Mouse (Mus musculus): ENCODE measurements around the gene Bst2. TPM values are rescaled to one million over a fixed set of nuclear protein-coding genes. Genes with fewer than 3 reads are reported as not detected.

Bst2 gene
- polyA plus RNA-seq, 1 experiment from 2014 or later, result 42.0 TPM

DNA sequence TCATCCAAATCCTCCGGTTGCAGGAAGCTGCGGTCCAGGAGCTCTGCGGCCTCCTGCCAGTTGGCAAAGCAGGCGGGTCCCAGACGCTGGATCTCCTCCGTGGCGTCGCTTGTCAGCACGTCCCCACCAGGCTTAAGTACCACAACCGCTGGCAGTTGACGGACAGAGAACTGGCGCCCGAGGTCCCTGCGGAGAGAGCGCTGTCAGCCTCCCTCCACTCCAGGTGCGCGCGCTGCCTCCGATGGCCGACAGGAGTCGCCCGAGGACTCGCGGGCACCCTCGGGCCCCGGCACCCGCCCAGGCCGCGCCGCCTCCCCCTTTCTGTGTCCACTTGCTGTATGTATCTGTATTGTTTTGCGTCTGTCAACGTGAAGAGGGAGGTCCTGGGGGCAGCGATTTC is 25.5 kb upstream of the Bst2 start:
- peaks cover 28% of the 10 kb centered on the region for H3K27me3 ChIP-seq (replicated peaks; ENCODE audit: control insufficient read depth, insufficient read depth, low read length)
- H3K9me3 ChIP-seq (ENCODE audit: control insufficient read depth, low read length), result peaks cover 6% of the 10 kb centered on the region; the same call in 1 of the 2 replicates
- under 1% methylated on average over 33 of the region's 33 CpGs for WGBS
- ATAC-seq, result peak; percentile 34; the same call in 1 of the 2 replicates
- peak overlapping the region; percentile 47 for H3K4me2 ChIP-seq (ENCODE audit: low read depth, low read length)
- no peaks in the 10 kb centered on the region for H3K36me3 ChIP-seq (ENCODE audit: control insufficient read depth, insufficient read depth, low read length)
- peaks cover 16% of the 10 kb centered on the region for H3K4me1 ChIP-seq (ENCODE audit: control insufficient read depth, insufficient read depth, low read length)
- H3K27ac ChIP-seq (ENCODE audit: low read length), result no peak overlapping the region
- H3K9ac ChIP-seq (ENCODE audit: low read depth, low read length), result peak overlapping the region; percentile 48; the same call in 1 of the 2 replicates
- peak overlapping the region; percentile 33 for H3K4me3 ChIP-seq (ENCODE audit: low read length)

DNA sequence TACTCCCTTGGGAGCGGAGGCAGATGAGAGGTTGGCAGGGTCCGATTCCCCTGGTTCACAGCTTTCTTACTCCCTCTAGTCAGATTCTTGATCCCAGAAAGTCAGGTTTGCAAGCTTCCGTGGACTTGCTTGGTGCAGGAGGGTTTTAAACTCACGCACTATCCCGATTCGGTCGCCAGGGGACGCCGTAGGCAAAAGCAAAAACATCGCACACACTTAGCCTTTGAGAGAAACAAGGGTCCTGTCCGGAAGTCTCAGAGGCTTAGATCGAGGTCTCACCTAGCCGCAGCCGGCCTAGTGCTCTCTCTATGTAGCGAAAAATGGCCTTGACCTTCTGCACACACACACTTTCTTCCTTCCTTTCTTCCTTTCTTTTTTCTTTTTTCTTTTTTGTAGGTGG is 24.1 kb upstream of the Bst2 start:
- H3K27ac ChIP-seq (ENCODE audit: low read length), result no peak overlapping the region
- ATAC-seq, result no peak
- 3% methylated on average over 15 of the region's 15 CpGs for WGBS

DNA sequence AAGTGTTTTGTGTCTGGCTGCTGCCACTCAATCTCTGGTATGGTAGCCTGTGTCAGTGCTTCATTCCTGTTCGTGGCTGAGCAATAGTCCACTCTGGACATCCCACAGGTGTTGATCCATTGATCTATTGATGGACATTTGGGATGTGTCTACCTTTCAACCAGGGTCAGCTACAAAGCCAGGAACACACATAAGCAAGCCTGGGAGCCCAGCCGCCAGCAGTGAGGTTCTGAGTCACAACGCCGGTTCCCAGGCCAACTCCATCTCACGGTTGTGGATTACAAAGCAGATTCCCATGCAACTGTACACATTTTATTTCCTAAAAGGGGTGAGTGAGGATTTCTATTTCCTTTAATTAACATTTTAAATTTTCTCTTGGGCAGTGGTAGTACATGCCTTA is 23.5 kb upstream of the Bst2 start:
- Histone ChIP-seq H3K4me2 (ENCODE audit: low read depth, low read length) (no peak overlapping the region), H3K9ac (ENCODE audit: low read depth, low read length) (no peak overlapping the region), H3K4me1 (ENCODE audit: control insufficient read depth, insufficient read depth, low read length) (peaks cover 16% of the 10 kb centered on the region), H3K27me3 (replicated peaks; ENCODE audit: control insufficient read depth, insufficient read depth, low read length) (peaks cover 38% of the 10 kb centered on the region), H3K36me3 (ENCODE audit: control insufficient read depth, insufficient read depth, low read length) (no peaks in the 10 kb centered on the region), H3K27ac (ENCODE audit: low read length) (no peak overlapping the region), H3K9me3 (ENCODE audit: control insufficient read depth, low read length) (peaks cover 6% of the 10 kb centered on the region; the same call in 1 of the 2 replicates), H3K4me3 (ENCODE audit: low read length) (no peak overlapping the region)
- WGBS, result 86% methylated on average over 5 of the region's 5 CpGs
- ATAC-seq, result no peak

More for the DNA sequence above, 24.1 kb upstream of the Bst2 start:
- H3K27me3 ChIP-seq (replicated peaks; ENCODE audit: control insufficient read depth, insufficient read depth, low read length), result peaks cover 38% of the 10 kb centered on the region
- H3K4me1 ChIP-seq (ENCODE audit: control insufficient read depth, insufficient read depth, low read length), result peaks cover 16% of the 10 kb centered on the region
- no peak overlapping the region for H3K4me2 ChIP-seq (ENCODE audit: low read depth, low read length)
- no peaks in the 10 kb centered on the region for H3K36me3 ChIP-seq (ENCODE audit: control insufficient read depth, insufficient read depth, low read length)
- H3K9me3 ChIP-seq (ENCODE audit: control insufficient read depth, low read length), result peaks cover 6% of the 10 kb centered on the region; the same call in 1 of the 2 replicates
- H3K9ac ChIP-seq (ENCODE audit: low read depth, low read length), result no peak overlapping the region
- no peak overlapping the region for H3K4me3 ChIP-seq (ENCODE audit: low read length)

DNA sequence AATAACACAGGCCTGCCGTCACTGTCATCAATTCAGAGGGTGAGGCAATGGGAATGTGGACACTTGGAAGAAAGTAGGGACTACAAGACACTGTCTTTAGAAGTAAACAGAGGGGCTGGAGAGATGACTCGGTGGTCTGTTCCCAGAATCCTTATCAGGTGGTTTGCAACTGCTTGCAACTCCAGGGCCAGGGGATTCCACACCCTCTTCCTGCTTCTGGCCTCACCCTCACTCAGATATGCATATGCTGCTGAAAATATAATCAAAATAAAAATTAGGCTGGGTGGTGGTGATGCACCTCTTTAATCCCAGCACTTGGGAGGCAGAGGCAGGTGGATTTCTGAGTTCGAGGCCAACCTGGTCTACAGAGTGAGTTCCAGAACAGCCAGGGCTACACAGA is 22.8 kb upstream of the Bst2 start:
- H3K27ac ChIP-seq (ENCODE audit: low read length), result no peak overlapping the region
- no peaks in the 10 kb centered on the region for H3K36me3 ChIP-seq (ENCODE audit: control insufficient read depth, insufficient read depth, low read length)
- H3K27me3 ChIP-seq (replicated peaks; ENCODE audit: control insufficient read depth, insufficient read depth, low read length), result peaks cover 42% of the 10 kb centered on the region
- no peak overlapping the region for H3K4me3 ChIP-seq (ENCODE audit: low read length)
- no peak overlapping the region for H3K4me2 ChIP-seq (ENCODE audit: low read depth, low read length)
- no peak overlapping the region for H3K9ac ChIP-seq (ENCODE audit: low read depth, low read length)
- peaks cover 6% of the 10 kb centered on the region; the same call in 1 of the 2 replicates for H3K9me3 ChIP-seq (ENCODE audit: control insufficient read depth, low read length)
- ATAC-seq, result no peak
- H3K4me1 ChIP-seq (ENCODE audit: control insufficient read depth, insufficient read depth, low read length), result peaks cover 16% of the 10 kb centered on the region
- WGBS, result 72% methylated on average over 3 of the region's 3 CpGs

DNA sequence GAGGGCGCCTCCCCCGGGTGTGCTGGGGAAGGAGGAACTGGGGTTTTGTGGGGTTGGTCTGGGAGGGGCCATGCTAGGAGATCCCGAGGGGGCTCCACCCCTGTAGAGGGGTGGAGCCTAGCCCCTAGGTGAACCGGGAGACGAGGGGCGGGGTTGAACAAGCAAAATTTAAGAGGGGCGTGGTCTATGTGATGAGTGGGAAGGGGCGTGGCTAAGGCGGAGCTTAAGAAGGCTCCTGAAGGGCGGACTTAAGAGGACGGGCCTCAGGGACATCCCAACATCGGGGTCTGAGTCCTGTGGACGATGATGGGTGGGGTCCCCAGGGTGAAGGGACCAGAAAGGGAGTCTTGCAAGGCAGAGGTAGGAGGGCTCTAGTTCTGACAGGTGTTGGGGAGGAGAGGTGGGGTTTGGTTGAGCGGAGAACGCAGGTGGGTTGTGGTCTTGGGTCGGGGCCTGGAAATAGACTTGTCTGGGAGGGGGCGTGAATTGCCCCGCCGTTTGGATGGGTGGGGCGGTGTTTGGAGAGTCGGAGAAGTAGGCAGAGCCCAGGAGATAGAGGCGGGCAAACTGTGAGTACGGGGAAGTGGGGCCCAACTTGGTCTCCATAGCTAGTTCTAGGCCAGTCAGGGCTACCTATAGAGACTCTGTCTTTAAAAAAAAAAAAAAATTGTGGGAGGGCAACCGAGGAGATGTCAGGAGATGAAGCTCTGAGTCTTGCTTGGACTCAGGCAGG is 21.9 kb upstream of the Bst2 start:
- WGBS, result 2% methylated on average over 24 of the region's 24 CpGs
- no peak overlapping the region for H3K27ac ChIP-seq (ENCODE audit: low read length)
- peaks cover 3% of the 10 kb centered on the region; the same call in 1 of the 2 replicates for H3K9me3 ChIP-seq (ENCODE audit: control insufficient read depth, low read length)
- ATAC-seq, result peak; percentile 66
- peaks cover 16% of the 10 kb centered on the region for H3K4me1 ChIP-seq (ENCODE audit: control insufficient read depth, insufficient read depth, low read length)
- H3K4me3 ChIP-seq (ENCODE audit: low read length), result peak overlapping the region; percentile 42
- H3K4me2 ChIP-seq (ENCODE audit: low read depth, low read length), result peak overlapping the region; percentile 66
- peak overlapping the region; percentile 52 for H3K9ac ChIP-seq (ENCODE audit: low read depth, low read length)
- no peaks in the 10 kb centered on the region for H3K36me3 ChIP-seq (ENCODE audit: control insufficient read depth, insufficient read depth, low read length)
- H3K27me3 ChIP-seq (replicated peaks; ENCODE audit: control insufficient read depth, insufficient read depth, low read length), result peaks cover 42% of the 10 kb centered on the region

DNA sequence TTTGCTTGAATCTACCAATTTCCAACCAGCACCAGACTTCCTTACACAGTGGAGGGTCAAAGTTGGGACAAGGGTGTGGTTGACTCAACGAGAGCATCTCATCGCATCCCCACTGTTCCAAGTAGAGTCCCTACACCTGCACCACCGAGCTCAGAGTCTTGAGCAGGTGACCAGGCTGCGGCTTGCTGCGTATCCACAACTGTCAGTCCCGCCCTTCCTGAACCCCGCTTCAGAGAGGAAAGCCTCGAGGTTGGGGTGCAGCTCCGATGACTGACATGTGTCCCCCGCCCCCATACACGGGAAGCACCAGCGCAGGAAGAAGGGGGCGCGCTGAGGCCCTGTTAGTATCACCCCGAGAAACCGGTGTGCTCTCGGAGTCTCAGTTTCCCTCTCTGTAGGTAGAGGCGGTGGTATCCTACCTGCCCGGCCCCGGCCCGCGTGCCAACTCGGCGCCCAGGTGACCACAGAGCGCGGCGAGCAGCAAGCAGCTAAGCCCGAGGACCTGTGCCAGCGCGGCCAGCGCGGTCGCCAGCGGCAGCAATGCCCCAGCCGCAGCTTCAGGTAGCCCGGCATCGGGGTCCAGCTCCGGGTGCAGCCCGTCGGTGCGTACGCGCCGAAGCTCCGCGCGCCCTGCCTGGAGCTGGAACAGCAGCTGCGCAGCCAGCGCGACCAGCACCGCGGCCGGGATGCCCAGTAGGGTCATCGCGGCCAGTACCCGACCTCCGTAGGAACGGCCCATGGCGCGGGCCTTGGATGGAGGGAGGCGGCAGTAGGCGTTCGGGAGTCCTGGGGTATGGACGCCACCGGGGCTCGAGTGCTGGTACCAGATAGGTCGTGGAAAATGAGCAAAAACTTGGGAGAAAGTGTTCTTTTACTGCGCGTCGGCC is 21.1 kb upstream of the Bst2 start, which contains the start of gene Tmem221:
Tmem221 (minus strand) TSS at position 801 of the 887 bp plus-strand sequence.
- Histone ChIP-seq H3K9me3 (ENCODE audit: control insufficient read depth, low read length) (no peaks in the 10 kb centered on the region), H3K9ac (ENCODE audit: low read depth, low read length) (peak within 1 kb of the TSS; percentile 52), H3K4me2 (ENCODE audit: low read depth, low read length) (peak within 1 kb of the TSS; percentile 66), H3K4me1 (ENCODE audit: control insufficient read depth, insufficient read depth, low read length) (peaks cover 16% of the 10 kb centered on the region), H3K27me3 (replicated peaks; ENCODE audit: control insufficient read depth, insufficient read depth, low read length) (peaks cover 42% of the 10 kb centered on the region), H3K4me3 (ENCODE audit: low read length) (peak within 1 kb of the TSS; percentile 42), H3K36me3 (ENCODE audit: control insufficient read depth, insufficient read depth, low read length) (no peaks in the 10 kb centered on the region), H3K27ac (ENCODE audit: low read length) (no peak within 1 kb of the TSS)
- 4% methylated on average over 70 of the region's 70 CpGs for WGBS
- peak; percentile 54 for ATAC-seq

DNA sequence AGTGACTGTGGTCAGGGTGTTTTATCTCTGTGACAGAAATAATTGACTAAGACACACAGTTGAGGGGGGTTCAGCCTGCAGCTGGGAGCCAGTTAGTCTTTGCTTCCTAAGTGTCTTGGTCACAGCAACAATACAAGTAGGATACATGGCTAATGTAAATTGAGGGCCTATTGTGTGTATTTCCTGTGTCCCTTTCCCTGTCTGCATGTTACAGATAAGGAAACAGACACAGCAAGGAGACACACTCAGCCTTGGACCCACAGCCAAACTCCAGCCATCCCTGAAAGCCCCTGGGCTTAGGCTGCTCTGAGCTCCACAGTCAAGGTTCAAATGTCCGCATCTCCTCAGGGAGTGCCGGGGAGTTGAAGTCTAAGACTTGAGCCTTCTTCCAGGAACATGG is 17.4 kb upstream of the Bst2 start:
- H3K36me3 ChIP-seq (ENCODE audit: control insufficient read depth, insufficient read depth, low read length), result no peaks in the 10 kb centered on the region
- H3K4me1 ChIP-seq (ENCODE audit: control insufficient read depth, insufficient read depth, low read length), result peaks cover 7% of the 10 kb centered on the region; the same call in 1 of the 2 replicates
- H3K4me3 ChIP-seq (ENCODE audit: low read length), result no peak overlapping the region
- no peak overlapping the region for H3K4me2 ChIP-seq (ENCODE audit: low read depth, low read length)
- no peaks in the 10 kb centered on the region for H3K9me3 ChIP-seq (ENCODE audit: control insufficient read depth, low read length)
- no peak overlapping the region for H3K9ac ChIP-seq (ENCODE audit: low read depth, low read length)
- H3K27me3 ChIP-seq (replicated peaks; ENCODE audit: control insufficient read depth, insufficient read depth, low read length), result peaks cover 31% of the 10 kb centered on the region
- no peak for ATAC-seq
- H3K27ac ChIP-seq (ENCODE audit: low read length), result no peak overlapping the region
- 88% methylated on average over 2 of the region's 2 CpGs for WGBS

DNA sequence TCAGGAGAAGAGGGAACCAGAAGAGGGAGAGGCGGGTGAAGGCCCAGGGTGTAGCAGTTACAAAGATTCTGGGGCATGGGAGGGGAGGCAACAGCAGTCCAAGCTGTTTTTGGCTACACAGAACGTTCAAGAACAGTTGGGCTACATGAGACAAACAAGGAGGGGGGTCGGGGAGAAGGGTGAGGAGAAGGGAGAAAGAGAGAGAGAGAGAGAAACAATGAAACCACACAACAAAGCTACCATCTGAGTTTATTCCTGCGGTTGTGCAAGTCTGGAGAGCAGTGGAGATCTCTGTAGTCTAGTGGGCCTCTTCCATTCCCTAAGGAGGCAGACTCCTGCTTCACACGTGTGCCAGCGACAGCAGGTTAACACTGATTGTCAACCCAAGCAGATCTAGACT is 16.7 kb upstream of the Bst2 start:
- no peak for ATAC-seq

DNA sequence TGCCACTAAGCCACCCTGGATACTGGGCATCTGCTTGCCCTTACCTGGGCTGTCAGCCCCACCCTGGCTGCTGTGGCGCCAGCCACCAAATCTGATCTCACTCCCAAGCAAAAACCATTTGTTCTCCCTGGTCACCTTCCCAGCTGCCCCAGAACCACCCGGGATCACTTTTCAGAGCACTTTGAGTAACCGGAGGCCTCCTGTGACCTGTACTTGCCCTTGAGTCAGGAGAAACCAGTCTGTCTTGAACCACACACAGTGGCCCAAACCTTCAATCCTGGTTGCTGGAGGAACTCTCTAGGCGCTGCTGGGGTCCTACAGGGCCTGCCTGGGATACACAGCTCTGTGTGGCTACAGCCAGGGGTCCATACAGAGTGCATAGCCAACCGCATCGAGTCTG is 15.5 kb upstream of the Bst2 start:
- H3K4me3 ChIP-seq (ENCODE audit: low read length), result no peak overlapping the region
- H3K4me2 ChIP-seq (ENCODE audit: low read depth, low read length), result no peak overlapping the region
- H3K9me3 ChIP-seq (ENCODE audit: control insufficient read depth, low read length), result no peaks in the 10 kb centered on the region
- ATAC-seq, result peak; percentile 41
- 55% methylated on average over 6 of the region's 6 CpGs for WGBS
- peaks cover 14% of the 10 kb centered on the region; the same call in 1 of the 2 replicates for H3K27me3 ChIP-seq (replicated peaks; ENCODE audit: control insufficient read depth, insufficient read depth, low read length)
- no peak overlapping the region for H3K9ac ChIP-seq (ENCODE audit: low read depth, low read length)
- H3K36me3 ChIP-seq (ENCODE audit: control insufficient read depth, insufficient read depth, low read length), result no peaks in the 10 kb centered on the region
- no peak overlapping the region for H3K27ac ChIP-seq (ENCODE audit: low read length)
- no peaks in the 10 kb centered on the region for H3K4me1 ChIP-seq (ENCODE audit: control insufficient read depth, insufficient read depth, low read length)

More for the DNA sequence above, 16.7 kb upstream of the Bst2 start:
- Histone ChIP-seq H3K36me3 (ENCODE audit: control insufficient read depth, insufficient read depth, low read length) (no peaks in the 10 kb centered on the region), H3K4me1 (ENCODE audit: control insufficient read depth, insufficient read depth, low read length) (peaks cover 7% of the 10 kb centered on the region; the same call in 1 of the 2 replicates), H3K4me2 (ENCODE audit: low read depth, low read length) (no peak overlapping the region), H3K9me3 (ENCODE audit: control insufficient read depth, low read length) (no peaks in the 10 kb centered on the region), H3K27ac (ENCODE audit: low read length) (no peak overlapping the region), H3K9ac (ENCODE audit: low read depth, low read length) (no peak overlapping the region), H3K27me3 (replicated peaks; ENCODE audit: control insufficient read depth, insufficient read depth, low read length) (peaks cover 24% of the 10 kb centered on the region), H3K4me3 (ENCODE audit: low read length) (no peak overlapping the region)
- WGBS, result 70% methylated on average over 6 of the region's 6 CpGs

Data from intestine, embryonic 16.5 days (tissue).